Mouse (Mus musculus) stomach, postnatal 0 days (tissue): Measurements from ENCODE around the gene Gart. TPM values are rescaled to one million over a fixed set of nuclear protein-coding genes. Genes with fewer than 3 reads are reported as not detected.
"Not testable (repeated sequence)": the region's sequence is repeated elsewhere in the genome, so short reads cannot be mapped to it uniquely, and the experiment has no call there.

Source experiments
- ATAC-seq: fragments of 200-750 bp; cut with Nextera tagmentation; 2 replicates; pipeline ENCODE4 v1.8.0; 2017; ENCODE audit not compliant: low FRiP score, low TSS enrichment
- DNase-seq: peaks from one replicate; pipeline ENCODE4 v3.0.0-alpha.2; 2016; ENCODE audit warnings: low spot score
- H3K27ac ChIP-seq: fragments of 300-500 bp; sonication (generic); replicated peaks from 2 replicates; pipeline ENCODE4 v1.5.1; 2014; ENCODE audit warnings: mild to moderate bottlenecking, control low read depth
- H3K27me3 ChIP-seq: fragments of 300-500 bp; sonication (generic); 2 replicates; pipeline ENCODE4 v1.6.1; 2014; ENCODE audit warnings: low read length; ENCODE audit not compliant: control insufficient read depth, insufficient read depth
- H3K36me3 ChIP-seq: fragments of 300-500 bp; sonication (generic); 2 replicates; pipeline ENCODE4 v1.6.1; 2014; ENCODE audit warnings: low read length, mixed read lengths; ENCODE audit not compliant: control insufficient read depth, insufficient read depth
- H3K4me1 ChIP-seq: fragments of 300-500 bp; sonication (generic); replicated peaks from 2 replicates; pipeline ENCODE4 v1.6.1; 2014; ENCODE audit warnings: antibody characterized with exemption; ENCODE audit not compliant: control insufficient read depth, insufficient read depth
- H3K4me2 ChIP-seq: fragments of 300-500 bp; sonication (generic); replicated peaks from 2 replicates; pipeline ENCODE4 v1.6.1; 2014; ENCODE audit warnings: low read depth, mild to moderate bottlenecking, control low read depth, moderate library complexity
- H3K4me3 ChIP-seq: fragments of 300-500 bp; sonication (generic); 2 replicates; pipeline ENCODE4 v1.5.1; 2014; ENCODE audit warnings: low read depth, low read length, control low read depth
- H3K9ac ChIP-seq: fragments of 300-500 bp; sonication (generic); 2 replicates; pipeline ENCODE4 v1.6.1; 2014; ENCODE audit warnings: mild to moderate bottlenecking, low read length, control low read depth, mixed read lengths
- H3K9me3 ChIP-seq: fragments of 300-500 bp; sonication (generic); 2 replicates; pipeline ENCODE4 v1.6.1; 2016; ENCODE audit warnings: low read length; ENCODE audit not compliant: control insufficient read depth
- CTCF ChIP-seq: IDR thresholded peaks from 2 replicates; pipeline ENCODE4 v1.5.1; 2016; ENCODE audit warnings: antibody characterized with exemption, low read depth, mild to moderate bottlenecking, moderate library complexity
- EP300 ChIP-seq: optimal IDR thresholded peaks from 2 replicates; pipeline ENCODE3; 2016; ENCODE audit warnings: antibody characterized with exemption
- WGBS: fragments of 180-500 bp; shearing (Covaris S2); extraction: QIAGEN DNeasy Blood & Tissue Kit; methylation state at CpG from one replicate; pipeline ENCODE4 v1.1.7; 2014; 5-methylcytosine and 5-hydroxymethylcytosine counted together
- polyA plus RNA-seq: library from polyadenylated mRNA; unstranded; fragments of >200 nt; fragmentation: Nextera tagmentation; extraction: Ambion mirVana; gene quantifications from 2 replicates; pipeline ENCODE4 v1.2.1, GENCODE M21; 2015

Gene Gart
- polyA plus RNA-seq, 1 experiment from 2014 or later, result 36.4 TPM

DNA sequence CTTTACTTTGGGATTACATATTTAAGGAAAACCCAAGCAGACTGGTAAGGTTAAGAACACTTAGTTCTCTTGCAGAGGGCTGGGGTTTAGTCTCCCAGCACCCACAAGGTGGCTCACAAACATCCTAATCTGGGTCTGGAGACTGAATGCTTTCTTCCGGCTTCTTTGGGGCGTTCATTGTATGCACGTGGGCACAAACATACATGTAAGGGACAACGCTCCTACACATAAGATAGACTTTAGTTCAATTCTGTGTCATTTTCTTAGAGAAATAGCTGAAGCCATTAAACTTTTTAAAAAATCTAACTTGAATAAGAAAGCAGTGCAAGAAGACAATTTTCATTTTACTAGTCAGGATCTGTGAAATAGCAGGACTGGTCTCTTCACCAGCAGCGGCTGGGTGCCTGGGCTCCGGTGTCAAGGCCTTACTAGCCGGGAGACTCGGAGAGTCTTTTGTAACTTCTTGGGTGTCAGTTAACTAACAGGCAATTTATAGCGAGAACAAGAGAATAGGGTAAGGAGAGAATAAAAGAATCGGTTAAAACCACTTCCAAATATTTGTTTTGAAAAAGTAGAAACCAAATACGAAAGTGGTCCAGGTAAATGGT, 653 bp downstream of the Gart start:
- Histone ChIP-seq H3K9ac (peak overlapping the region; percentile 93), H3K4me3 (peak overlapping the region; percentile 78), H3K36me3 (0 out of 2 replicates have a peak, but pooled peaks cover 3% of the 10 kb centered on the region), H3K27ac (peak overlapping the region; percentile 100), H3K4me1 (no peaks in the 10 kb centered on the region), H3K9me3 (no peaks in the 10 kb centered on the region), H3K27me3 (no peaks in the 10 kb centered on the region), H3K4me2 (peak overlapping the region; percentile 93)
- DNase-seq (peak; percentile 45), ATAC-seq (no peak)
- peak; percentile 47 for TF ChIP-seq CTCF
- TF ChIP-seq EP300, result no peak
- 2% methylated on average over 11 of the region's 11 CpGs for WGBS

DNA sequence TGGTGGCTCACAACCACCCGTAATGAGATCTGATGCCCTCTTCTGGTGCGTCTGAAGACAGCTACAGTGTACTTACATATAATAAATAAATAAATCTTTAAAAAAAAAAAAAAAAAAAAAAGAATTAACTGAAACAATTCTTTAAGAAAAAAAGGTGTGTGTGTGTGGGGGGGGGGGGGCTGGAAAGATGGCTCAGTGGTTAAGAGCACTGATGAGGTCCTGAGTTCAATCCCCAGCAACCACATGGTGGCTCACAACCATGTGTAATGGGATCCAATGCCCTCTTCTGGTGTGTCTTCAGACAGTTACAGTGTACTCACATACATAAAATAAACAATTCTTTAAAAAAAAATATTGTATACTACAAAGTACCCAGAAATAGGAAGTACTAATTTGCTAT, 1.3 kb downstream of the Gart start:
- H3K9ac ChIP-seq, H3K9me3 ChIP-seq, H3K27me3 ChIP-seq, DNase-seq, H3K4me3 ChIP-seq, H3K27ac ChIP-seq, H3K4me1 ChIP-seq, H3K4me2 ChIP-seq, H3K36me3 ChIP-seq, ATAC-seq: not testable (repeated sequence)
- TF ChIP-seq CTCF, result 0 out of 2 replicates have a peak, but pooled peaks have one; percentile 7
- WGBS, result no CpG with 5 or more reads among the region's 2 CpGs

DNA sequence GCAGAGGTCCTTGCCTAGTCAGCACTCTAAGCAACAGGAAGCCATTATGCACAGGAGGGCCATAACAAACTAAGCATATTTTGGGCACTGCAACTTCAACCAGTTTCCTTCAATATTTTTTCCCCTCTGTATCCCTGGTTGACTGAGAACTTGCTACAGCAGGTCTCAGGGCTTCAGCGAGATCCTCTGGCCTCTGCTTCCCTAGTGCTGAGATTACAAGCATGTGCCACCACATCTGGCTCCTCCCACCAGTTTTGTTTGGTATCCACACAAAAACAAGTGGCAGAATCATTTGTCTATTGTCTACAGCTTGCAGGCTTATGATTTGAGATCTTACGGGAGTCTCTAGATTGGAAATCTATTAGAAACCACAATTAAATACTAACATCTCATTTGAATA, 1.9 kb downstream of the Gart start:
- Histone ChIP-seq H3K4me1 (no peaks in the 10 kb centered on the region), H3K27ac (no peak overlapping the region), H3K9me3 (no peaks in the 10 kb centered on the region), H3K27me3 (no peaks in the 10 kb centered on the region), H3K9ac (no peak overlapping the region), H3K36me3 (0 out of 2 replicates have a peak, but pooled peaks cover 3% of the 10 kb centered on the region), H3K4me3 (no peak overlapping the region), H3K4me2 (no peak overlapping the region)
- 81% methylated on average over 2 of the region's 2 CpGs for WGBS
- TF ChIP-seq EP300 (no peak), CTCF (no peak)
- ATAC-seq (no peak), DNase-seq (no peak)

DNA sequence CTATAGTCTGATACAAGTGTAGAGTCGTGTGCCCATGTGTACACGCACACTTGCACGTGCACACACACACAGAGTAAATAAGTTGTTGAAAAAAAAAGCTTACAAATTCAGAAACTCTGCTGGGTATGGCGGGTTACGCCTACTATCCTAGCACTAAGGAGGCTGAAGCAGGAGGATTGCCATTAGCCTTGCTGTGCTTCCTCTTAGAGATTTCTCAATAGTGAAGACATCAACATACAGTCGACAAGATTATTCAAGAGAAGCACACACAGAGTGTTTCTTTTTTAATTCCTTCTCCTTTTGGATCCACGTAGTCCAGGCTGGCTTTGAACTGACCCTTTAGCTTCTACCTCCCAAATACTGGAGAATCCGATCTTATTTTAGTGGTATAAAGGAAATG, 6.6 kb downstream of the Gart start:
- DNase-seq (no peak), ATAC-seq (no peak)
- H3K27me3 ChIP-seq, result no peaks in the 10 kb centered on the region
- H3K9ac ChIP-seq, result no peak overlapping the region
- no peaks in the 10 kb centered on the region for H3K4me1 ChIP-seq
- no peaks in the 10 kb centered on the region for H3K9me3 ChIP-seq
- H3K4me3 ChIP-seq, result no peak overlapping the region
- peaks cover 20% of the 10 kb centered on the region; the same call in 1 of the 2 replicates for H3K36me3 ChIP-seq
- 93% methylated on average over 8 of the region's 8 CpGs for WGBS
- H3K27ac ChIP-seq, result no peak overlapping the region
- H3K4me2 ChIP-seq, result no peak overlapping the region
- TF ChIP-seq CTCF, result no peak
- TF ChIP-seq EP300, result no peak

DNA sequence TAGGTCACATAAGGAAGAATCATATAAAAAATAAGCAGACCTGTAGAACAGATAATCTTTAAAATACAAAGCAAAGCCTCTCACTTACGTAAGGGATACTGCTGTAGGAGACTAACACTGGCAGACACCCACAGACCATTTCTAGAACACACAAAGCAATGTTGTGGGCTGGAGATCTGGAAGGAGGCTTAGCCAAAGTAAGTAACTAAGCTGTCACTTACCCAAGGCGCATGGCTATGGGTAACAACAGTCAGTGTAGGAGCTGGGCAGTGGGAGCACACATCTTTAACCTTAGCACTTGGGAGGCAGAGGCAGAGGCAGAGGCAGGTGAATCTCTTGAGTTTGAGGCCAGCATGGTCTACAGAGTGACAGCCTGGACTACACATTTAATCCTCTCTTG, 7.1 kb downstream of the Gart start:
- ATAC-seq (no peak), DNase-seq (no peak)
- Histone ChIP-seq H3K27ac (no peak overlapping the region), H3K4me2 (no peak overlapping the region), H3K4me3 (no peak overlapping the region), H3K9ac (no peak overlapping the region), H3K9me3 (no peaks in the 10 kb centered on the region), H3K27me3 (no peaks in the 10 kb centered on the region), H3K4me1 (no peaks in the 10 kb centered on the region), H3K36me3 (peaks cover 22% of the 10 kb centered on the region; the same call in 1 of the 2 replicates)
- 96% methylated on average over 2 of the region's 2 CpGs for WGBS
- TF ChIP-seq CTCF (no peak), EP300 (no peak)

DNA sequence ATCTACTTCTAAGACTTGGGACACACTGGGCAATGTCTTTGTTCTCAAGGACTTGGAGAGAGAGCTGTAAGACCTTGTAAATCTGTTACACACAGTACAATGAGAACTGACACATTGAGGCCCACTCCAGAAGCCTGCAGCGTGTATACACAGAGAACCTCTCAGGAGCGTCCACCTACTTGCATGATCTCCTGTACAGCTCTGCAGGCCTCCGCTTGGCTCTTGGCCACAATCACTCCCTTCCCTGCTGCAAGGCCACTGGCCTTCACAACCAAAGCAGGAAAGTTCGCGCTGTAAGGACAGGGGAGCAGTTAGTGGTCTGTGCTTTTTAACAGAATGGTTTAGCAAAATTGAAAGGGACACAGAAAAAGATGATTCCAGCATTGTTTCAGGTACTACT, 7.6 kb downstream of the Gart start:
- DNase-seq (no peak), ATAC-seq (no peak)
- no peaks in the 10 kb centered on the region for H3K9me3 ChIP-seq
- H3K36me3 ChIP-seq, result peaks cover 22% of the 10 kb centered on the region; the same call in 1 of the 2 replicates
- H3K4me3 ChIP-seq, result no peak overlapping the region
- H3K4me2 ChIP-seq, result no peak overlapping the region
- no peaks in the 10 kb centered on the region for H3K27me3 ChIP-seq
- H3K9ac ChIP-seq, result no peak overlapping the region
- no peaks in the 10 kb centered on the region for H3K4me1 ChIP-seq
- WGBS, result 92% methylated on average over 5 of the region's 5 CpGs
- no peak for TF ChIP-seq EP300
- no peak for TF ChIP-seq CTCF
- no peak overlapping the region for H3K27ac ChIP-seq
